Mouse (Mus musculus): Measurements from ENCODE around the gene Prickle1.
A peak's percentile ranks its signal among the peaks of the same experiment; 100 is the strongest.

Prickle1 gene

GRCm38 (mm10) chr15:93595746-93596145 is at the start of gene Prickle1:
Gene Prickle1, minus strand, starts transcription at chr15:93595891.
- DNase-seq (ENCODE audit: low spot score): peak; percentile 69

GRCm38 (mm10) chr15:93640221-93640620 is 44.5 kb upstream of the Prickle1 start:
- no peak for DNase-seq (ENCODE audit: low spot score)

GRCm38 (mm10) chr15:93636976-93637375 is 41.3 kb upstream of the Prickle1 start:
- no peak for DNase-seq (ENCODE audit: low spot score)

GRCm38 (mm10) chr15:93635603-93636002 is 39.9 kb upstream of the Prickle1 start:
- no peak for DNase-seq (ENCODE audit: low spot score)

- DNase-seq (ENCODE audit: low spot score): no peak
Measured at GRCm38 (mm10) chr15:93634536-93634935, 38.8 kb upstream of the Prickle1 start.

- DNase-seq (ENCODE audit: low spot score): no peak
Measured at GRCm38 (mm10) chr15:93630001-93630541, 34.4 kb upstream of the Prickle1 start.

GRCm38 (mm10) chr15:93629201-93629600 is 33.5 kb upstream of the Prickle1 start:
- DNase-seq (ENCODE audit: low spot score): no peak

- DNase-seq (ENCODE audit: low spot score): no peak
Measured at GRCm38 (mm10) chr15:93627836-93628797, 32.4 kb upstream of the Prickle1 start.

GRCm38 (mm10) chr15:93619551-93619950 is 23.9 kb upstream of the Prickle1 start:
- DNase-seq (ENCODE audit: low spot score): no peak

GRCm38 (mm10) chr15:93618442-93619150 is 22.9 kb upstream of the Prickle1 start:
- DNase-seq (ENCODE audit: low spot score): no peak

GRCm38 (mm10) chr15:93616277-93616676 is 20.6 kb upstream of the Prickle1 start:
- DNase-seq (ENCODE audit: low spot score): no peak

GRCm38 (mm10) chr15:93615031-93615430 is 19.3 kb upstream of the Prickle1 start:
- DNase-seq (ENCODE audit: low spot score): no peak

GRCm38 (mm10) chr15:93613606-93614005 is 17.9 kb upstream of the Prickle1 start:
- no peak for DNase-seq (ENCODE audit: low spot score)

- no peak for DNase-seq (ENCODE audit: low spot score)
Measured at GRCm38 (mm10) chr15:93611536-93612300, 16.0 kb upstream of the Prickle1 start.

- DNase-seq (ENCODE audit: low spot score): no peak
Measured at GRCm38 (mm10) chr15:93610721-93611201, 15.1 kb upstream of the Prickle1 start.

- no peak for DNase-seq (ENCODE audit: low spot score)
Measured at GRCm38 (mm10) chr15:93610288-93610687, 14.6 kb upstream of the Prickle1 start.

GRCm38 (mm10) chr15:93602850-93603249 is 7.2 kb upstream of the Prickle1 start:
- DNase-seq (ENCODE audit: low spot score): no peak

- DNase-seq (ENCODE audit: low spot score): no peak
Measured at GRCm38 (mm10) chr15:93601461-93602015, 5.8 kb upstream of the Prickle1 start.

GRCm38 (mm10) chr15:93596991-93597390 is 1.3 kb upstream of the Prickle1 start:
- DNase-seq (ENCODE audit: low spot score): no peak

GRCm38 (mm10) chr15:93596285-93596684 is 594 bp upstream of the Prickle1 start:
- peak; percentile 60 for DNase-seq (ENCODE audit: low spot score)

Data from ovary, postnatal 10 days (tissue).